Mouse (Mus musculus) brown adipose tissue, adult 24 weeks (tissue): ENCODE measurements at regions not wholly inside any gene's neighbourhood (a gene's known extent, or its start where the extent isn't known, plus 50 kb on each side); places are given as distances from the start of the nearest gene placed in this dataset.

Source experiments
- H3K27ac ChIP-seq: fragments of 200-500 bp; replicated peaks from 2 replicates; pipeline ENCODE4 v1.5.1; 2012; ENCODE audit warnings: low read depth, mild to moderate bottlenecking, low read length
- H3K4me1 ChIP-seq: fragments of 200-500 bp; 2 replicates; pipeline ENCODE4 v1.6.1; 2012; ENCODE audit warnings: low read length, mixed read lengths; ENCODE audit not compliant: control insufficient read depth, insufficient read depth, insufficient read length
- H3K4me3 ChIP-seq: fragments of 200-500 bp; 2 replicates; pipeline ENCODE4 v1.5.1; 2012; ENCODE audit warnings: low read depth, mild to moderate bottlenecking, low read length, moderate library complexity; ENCODE audit not compliant: insufficient read depth

DNA sequence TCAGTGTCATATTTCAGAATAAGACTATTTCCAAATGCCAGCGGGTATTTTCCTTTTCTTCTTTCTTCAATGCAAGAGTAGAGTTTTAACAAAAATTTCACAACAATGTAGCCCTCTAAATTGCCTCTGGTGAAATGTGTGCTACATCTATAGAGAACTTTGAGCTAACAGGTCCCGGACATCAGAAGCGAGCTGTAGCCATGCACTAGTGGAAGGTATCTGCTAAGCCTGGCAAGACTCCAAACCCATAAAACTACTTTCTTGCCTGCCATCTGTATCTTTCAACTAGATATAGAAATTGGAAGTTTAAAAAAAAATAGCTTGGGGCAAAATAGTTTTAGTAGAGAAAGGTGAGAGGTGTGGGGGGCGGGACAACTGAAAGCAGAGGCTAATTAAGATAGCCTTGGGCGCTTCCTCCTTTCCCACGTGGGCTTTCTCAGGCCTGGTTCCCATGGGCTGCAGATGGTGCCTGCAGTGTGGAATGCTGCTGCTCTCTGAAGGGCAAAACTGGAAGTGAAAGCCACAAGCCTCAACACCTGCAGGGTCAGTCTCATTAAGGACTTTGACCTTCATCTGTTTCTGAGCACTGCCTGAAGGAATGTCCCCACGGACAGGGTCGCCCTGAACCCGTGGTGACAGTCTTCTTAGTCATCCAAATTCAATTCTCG lies 160.9 kb downstream of the S1pr1 start:
- Histone ChIP-seq H3K4me1 (no peaks in the 10 kb centered on the region), H3K27ac (no peak overlapping the region), H3K4me3 (no peak overlapping the region)

- H3K4me3 ChIP-seq, result no peak overlapping the region
- no peak overlapping the region for H3K27ac ChIP-seq
- H3K4me1 ChIP-seq, result no peaks in the 10 kb centered on the region
Measured at GRCm38 (mm10) chr3:115541789-115542188, 173.1 kb downstream of the S1pr1 start.

GRCm38 (mm10) chr3:115538355-115538754 lies 176.5 kb downstream of the S1pr1 start:
- Histone ChIP-seq H3K4me3 (no peak overlapping the region), H3K4me1 (no peaks in the 10 kb centered on the region), H3K27ac (no peak overlapping the region)

- Histone ChIP-seq H3K4me3 (no peak overlapping the region), H3K27ac (no peak overlapping the region), H3K4me1 (no peaks in the 10 kb centered on the region)
Measured at GRCm38 (mm10) chr3:115532141-115532735, 182.6 kb downstream of the S1pr1 start.

- Histone ChIP-seq H3K27ac (no peak overlapping the region), H3K4me1 (no peaks in the 10 kb centered on the region), H3K4me3 (no peak overlapping the region)
Measured at GRCm38 (mm10) chr3:115530441-115530840, 184.4 kb downstream of the S1pr1 start.

DNA sequence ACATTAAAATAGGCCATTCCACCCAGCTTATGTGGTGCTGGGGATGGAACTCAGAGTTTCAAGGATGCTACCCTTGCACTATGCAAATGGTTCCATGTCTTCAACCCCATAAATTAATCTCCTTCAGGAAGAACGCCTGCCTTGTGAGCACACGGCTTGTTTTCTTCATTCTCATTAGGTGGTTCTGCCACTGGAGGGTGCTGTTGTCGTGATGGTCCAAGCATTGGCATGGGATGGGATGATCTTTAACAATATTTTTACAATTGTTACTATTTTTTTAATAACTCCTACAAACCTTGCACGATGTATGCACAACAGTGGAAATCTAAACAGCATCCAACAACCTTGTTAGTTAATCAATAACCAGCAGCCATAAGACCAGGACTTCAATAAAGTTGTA lies 185.0 kb downstream of the S1pr1 start:
- no peaks in the 10 kb centered on the region for H3K4me1 ChIP-seq
- no peak overlapping the region for H3K4me3 ChIP-seq
- H3K27ac ChIP-seq, result no peak overlapping the region

DNA sequence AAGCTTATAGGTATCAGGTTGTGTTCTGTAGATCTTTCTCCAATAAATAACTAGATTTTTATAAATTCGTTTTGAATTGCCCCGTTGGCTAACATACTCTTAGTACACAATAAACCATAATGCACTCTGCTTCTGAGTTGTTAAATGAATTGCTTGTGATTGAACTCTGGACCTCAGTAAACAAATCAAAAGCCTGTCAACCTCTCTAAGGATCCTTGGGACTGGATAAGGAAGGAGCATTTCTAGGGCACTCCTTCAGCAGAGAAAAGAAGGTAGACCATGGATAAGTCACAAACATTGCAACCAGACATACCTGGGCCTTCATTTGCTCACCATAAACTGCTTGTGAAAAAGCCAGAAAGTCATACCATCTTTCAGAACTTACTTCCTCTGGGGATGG lies 191.4 kb downstream of the S1pr1 start:
- H3K4me3 ChIP-seq, result no peak overlapping the region
- H3K4me1 ChIP-seq, result no peaks in the 10 kb centered on the region
- H3K27ac ChIP-seq, result no peak overlapping the region

GRCm38 (mm10) chr3:115515645-115516044 lies 199.2 kb downstream of the S1pr1 start:
- no peak overlapping the region for H3K27ac ChIP-seq
- H3K4me1 ChIP-seq, result no peaks in the 10 kb centered on the region
- no peak overlapping the region for H3K4me3 ChIP-seq

GRCm38 (mm10) chr3:115509658-115510057 lies 205.2 kb downstream of the S1pr1 start:
- H3K4me3 ChIP-seq, result no peak overlapping the region
- H3K27ac ChIP-seq, result no peak overlapping the region
- no peaks in the 10 kb centered on the region for H3K4me1 ChIP-seq

- Histone ChIP-seq H3K27ac (no peak overlapping the region), H3K4me1 (no peaks in the 10 kb centered on the region)
Measured at GRCm38 (mm10) chr3:115497420-115497819, 217.5 kb downstream of the S1pr1 start.

DNA sequence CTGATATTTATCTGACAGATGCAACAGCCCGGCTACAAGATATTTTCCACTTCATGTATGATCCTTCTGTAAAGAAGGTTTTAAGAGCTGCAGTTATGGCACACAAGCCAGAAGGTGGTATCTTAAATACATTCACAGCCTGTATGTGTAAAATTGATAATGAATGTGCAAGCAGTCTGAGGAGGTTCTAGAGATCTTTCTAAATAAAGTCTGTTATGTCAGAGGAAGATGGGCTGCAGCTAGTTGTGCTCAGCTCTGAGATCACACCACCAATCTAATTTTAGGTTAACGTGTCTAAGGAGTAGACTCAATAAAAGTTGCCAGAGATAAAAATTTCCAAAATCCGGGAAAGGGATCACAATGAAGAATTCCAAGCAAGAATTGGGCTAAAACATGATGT lies 218.8 kb downstream of the S1pr1 start:
- Histone ChIP-seq H3K27ac (no peak overlapping the region), H3K4me1 (no peaks in the 10 kb centered on the region), H3K4me3 (no peak overlapping the region)

More at GRCm38 (mm10) chr3:115497420-115497819, 217.5 kb downstream of the S1pr1 start:
- H3K4me3 ChIP-seq, result no peak overlapping the region

DNA sequence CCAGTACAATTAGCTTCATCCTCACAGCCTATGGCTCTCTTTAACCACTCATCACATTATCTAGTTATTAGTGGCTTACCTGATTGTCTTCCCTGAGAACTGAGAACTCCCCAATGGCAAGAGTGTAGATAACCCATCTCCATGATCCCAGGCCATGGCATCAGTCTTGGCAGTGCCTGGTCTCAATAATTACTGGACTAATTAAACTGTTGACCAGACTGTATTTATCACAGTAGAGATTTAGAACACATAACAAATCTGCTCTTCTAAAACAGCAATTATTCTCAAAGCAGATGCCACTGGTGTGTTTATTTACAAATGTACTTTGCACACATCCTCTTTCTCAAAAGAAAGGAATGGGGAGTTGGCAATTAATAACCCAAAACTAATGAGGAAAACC lies 219.2 kb downstream of the S1pr1 start:
- H3K4me3 ChIP-seq, result no peak overlapping the region
- no peak overlapping the region for H3K27ac ChIP-seq
- H3K4me1 ChIP-seq, result no peaks in the 10 kb centered on the region

GRCm38 (mm10) chr3:115468980-115469379 lies 245.9 kb downstream of the S1pr1 start:
- H3K4me3 ChIP-seq, result no peak overlapping the region

DNA sequence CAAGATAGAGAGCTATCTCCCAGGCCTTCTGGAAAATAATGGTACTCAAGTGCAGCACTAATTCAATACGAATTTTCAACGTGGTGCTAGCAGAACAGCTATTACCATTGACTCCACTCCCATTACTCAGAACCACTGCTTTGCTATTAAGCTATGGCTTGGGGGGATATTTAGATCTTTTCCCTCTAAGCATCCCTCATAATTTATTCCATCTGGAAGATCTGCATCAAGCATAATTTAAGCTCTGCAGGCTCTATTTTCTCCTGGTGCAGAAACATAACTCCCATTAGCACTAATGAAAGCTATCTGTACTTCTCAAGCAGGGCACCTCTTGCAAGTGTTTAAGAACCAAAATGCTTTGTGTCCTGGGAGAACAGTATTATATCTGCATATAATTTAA lies 247.0 kb downstream of the S1pr1 start:
- Histone ChIP-seq H3K4me3 (no peak overlapping the region), H3K27ac (no peak overlapping the region), H3K4me1 (no peaks in the 10 kb centered on the region)

More at GRCm38 (mm10) chr3:115468980-115469379, 245.9 kb downstream of the S1pr1 start:
- no peak overlapping the region for H3K27ac ChIP-seq
- no peaks in the 10 kb centered on the region for H3K4me1 ChIP-seq

- no peak overlapping the region for H3K27ac ChIP-seq
Measured at GRCm38 (mm10) chr3:115462623-115463022, 252.2 kb downstream of the S1pr1 start.

More at GRCm38 (mm10) chr3:115462623-115463022, 252.2 kb downstream of the S1pr1 start:
- Histone ChIP-seq H3K4me1 (no peaks in the 10 kb centered on the region), H3K4me3 (no peak overlapping the region)
